Mouse (Mus musculus) midbrain, postnatal 0 days (tissue): Measurements from ENCODE around the gene Limk2. TPM values are rescaled to one million over a fixed set of nuclear protein-coding genes. Genes with fewer than 3 reads are reported as not detected.

ENCODE experiments used
- ATAC-seq: fragments of 200-750 bp; cut with Nextera tagmentation; 2 replicates; pipeline ENCODE4 v1.8.0; 2017; ENCODE audit warnings: moderate number of reproducible peaks, mild to moderate bottlenecking, moderate TSS enrichment, moderate library complexity; ENCODE audit not compliant: low FRiP score
- DNase-seq: peaks from one replicate; pipeline ENCODE4 v3.0.0-alpha.2; 2015; ENCODE audit warnings: low spot score
- H3K27ac ChIP-seq: fragments of 300-500 bp; sonication (generic); 2 replicates; pipeline ENCODE4 v1.5.1; 2014; ENCODE audit warnings: low read depth, mild to moderate bottlenecking, low read length, mixed read lengths
- H3K27me3 ChIP-seq: fragments of 300-500 bp; sonication (generic); 2 replicates; pipeline ENCODE4 v1.6.1; 2014; ENCODE audit warnings: low read length, control low read depth, mixed read lengths; ENCODE audit not compliant: insufficient read depth
- H3K36me3 ChIP-seq: fragments of 300-500 bp; sonication (generic); 2 replicates; pipeline ENCODE4 v1.6.1; 2014; ENCODE audit warnings: low read length, control low read depth, mixed read lengths; ENCODE audit not compliant: insufficient read depth
- H3K4me1 ChIP-seq: fragments of 300-500 bp; sonication (generic); 2 replicates; pipeline ENCODE4 v1.6.1; 2014; ENCODE audit warnings: mild to moderate bottlenecking, control low read depth, antibody characterized with exemption, low read length, mixed read lengths; ENCODE audit not compliant: insufficient read depth
- H3K4me2 ChIP-seq: fragments of 300-500 bp; sonication (generic); 2 replicates; pipeline ENCODE4 v1.6.1; 2014; ENCODE audit warnings: low read depth, mild to moderate bottlenecking, low read length, mixed read lengths; ENCODE audit not compliant: poor library complexity, severe bottlenecking
- H3K4me3 ChIP-seq: fragments of 300-500 bp; sonication (generic); 2 replicates; pipeline ENCODE4 v1.5.1; 2014; ENCODE audit warnings: low read depth, mild to moderate bottlenecking, low read length, moderate library complexity
- H3K9ac ChIP-seq: fragments of 300-500 bp; sonication (generic); replicated peaks from 2 replicates; pipeline ENCODE4 v1.6.1; 2014; ENCODE audit warnings: mild to moderate bottlenecking, low read length, moderate library complexity, mixed read lengths; ENCODE audit not compliant: poor library complexity, severe bottlenecking
- H3K9me3 ChIP-seq: fragments of 300-500 bp; sonication (generic); 2 replicates; pipeline ENCODE4 v1.6.1; 2016; ENCODE audit warnings: low read length, control low read depth
- CTCF ChIP-seq: IDR thresholded peaks from 2 replicates; pipeline ENCODE4 v1.5.1; 2016; ENCODE audit warnings: antibody characterized with exemption, mild to moderate bottlenecking
- WGBS: fragments of 180-500 bp; shearing (Covaris S2); extraction: QIAGEN DNeasy Blood & Tissue Kit; methylation state at CpG from one replicate; pipeline ENCODE4 v1.1.7; 2014; 5-methylcytosine and 5-hydroxymethylcytosine counted together
- polyA plus RNA-seq: library from polyadenylated mRNA; unstranded; fragments of >200 nt; fragmentation: Nextera tagmentation; extraction: Ambion mirVana; gene quantifications from 2 replicates; pipeline ENCODE4 v1.2.1, GENCODE M21; 2015
- total RNA-seq: library from RNA; depleted of rRNA; stranded (reverse); fragments of >200 nt; gene quantifications from 2 replicates; pipeline ENCODE4 v1.2.3, GENCODE M21; 2014

Limk2 gene
- total and polyA plus RNA-seq, 2 experiments from 2014 or later = 134 to 290 TPM

DNA sequence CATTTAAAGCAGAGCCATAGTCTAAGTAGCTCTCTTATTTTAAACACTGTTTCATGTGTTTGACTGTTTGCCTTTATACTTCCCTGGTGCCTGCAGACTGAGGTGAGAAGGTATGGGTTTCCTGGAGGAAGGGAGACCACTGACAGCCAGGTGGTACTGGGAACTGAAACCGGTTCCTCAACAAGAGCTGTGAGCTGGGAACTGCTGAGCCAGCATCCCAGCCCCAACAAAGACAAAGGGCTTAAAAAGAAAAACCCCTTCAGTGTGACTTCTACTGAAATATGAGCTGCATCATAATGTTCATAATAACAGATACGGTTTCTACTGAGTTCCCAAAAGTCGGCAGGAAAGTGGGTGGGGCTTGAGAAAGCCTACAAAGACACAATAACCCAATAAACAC lies 46.1 kb downstream of the Limk2 start:
- ATAC-seq (no peak), DNase-seq (no peak)
- 82% methylated on average over 3 of the region's 3 CpGs for WGBS
- no peak overlapping the region for H3K4me2 ChIP-seq
- H3K27ac ChIP-seq = no peak overlapping the region
- H3K27me3 ChIP-seq = no peaks in the 10 kb centered on the region
- TF ChIP-seq CTCF = no peak
- H3K9me3 ChIP-seq = no peaks in the 10 kb centered on the region
- H3K4me3 ChIP-seq = no peak overlapping the region
- peaks cover 20% of the 10 kb centered on the region for H3K36me3 ChIP-seq
- H3K9ac ChIP-seq = no peak overlapping the region
- H3K4me1 ChIP-seq = no peaks in the 10 kb centered on the region; the same call in 1 of the 2 replicates

DNA sequence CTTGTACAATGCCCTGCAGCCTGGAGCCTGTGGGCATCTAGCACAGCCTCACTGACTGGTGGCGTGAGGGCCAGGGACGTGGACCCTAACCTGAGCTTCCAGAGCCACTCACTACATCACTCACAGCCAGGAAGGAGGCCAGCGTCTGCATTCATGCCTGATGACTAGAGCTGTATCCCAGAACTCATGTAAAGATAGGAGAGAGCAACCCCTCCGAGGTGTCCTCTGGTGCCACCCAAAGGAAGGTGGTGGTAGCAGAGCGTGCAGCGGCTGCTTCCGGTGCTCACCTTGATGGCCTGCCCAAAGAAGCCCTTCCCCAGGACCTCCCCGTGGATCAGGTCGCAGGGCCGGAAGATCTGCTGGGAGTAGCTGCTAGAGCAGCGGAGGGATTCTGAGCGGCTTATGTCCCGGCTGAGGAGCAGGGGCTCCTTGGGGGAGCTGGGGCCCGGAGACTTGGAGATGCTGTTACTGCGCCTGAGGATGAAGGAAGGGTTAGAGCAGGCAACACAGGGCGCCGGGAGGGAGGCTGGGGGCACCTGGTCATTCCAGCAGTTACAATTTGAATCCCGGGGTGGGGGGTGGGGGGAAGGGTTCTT lies 55.9 kb downstream of the Limk2 start:
- no peaks in the 10 kb centered on the region for H3K4me1 ChIP-seq
- 45% methylated on average over 18 of the region's 18 CpGs for WGBS
- TF ChIP-seq CTCF = peak; percentile 44; the same call in 1 of the 2 replicates
- H3K9me3 ChIP-seq = no peaks in the 10 kb centered on the region
- no peak overlapping the region for H3K4me3 ChIP-seq
- H3K4me2 ChIP-seq = no peak overlapping the region
- H3K9ac ChIP-seq = no peak overlapping the region
- DNase-seq = no peak
- ATAC-seq = no peak
- no peaks in the 10 kb centered on the region for H3K27me3 ChIP-seq
- H3K36me3 ChIP-seq = peaks cover 75% of the 10 kb centered on the region
- no peak overlapping the region for H3K27ac ChIP-seq

DNA sequence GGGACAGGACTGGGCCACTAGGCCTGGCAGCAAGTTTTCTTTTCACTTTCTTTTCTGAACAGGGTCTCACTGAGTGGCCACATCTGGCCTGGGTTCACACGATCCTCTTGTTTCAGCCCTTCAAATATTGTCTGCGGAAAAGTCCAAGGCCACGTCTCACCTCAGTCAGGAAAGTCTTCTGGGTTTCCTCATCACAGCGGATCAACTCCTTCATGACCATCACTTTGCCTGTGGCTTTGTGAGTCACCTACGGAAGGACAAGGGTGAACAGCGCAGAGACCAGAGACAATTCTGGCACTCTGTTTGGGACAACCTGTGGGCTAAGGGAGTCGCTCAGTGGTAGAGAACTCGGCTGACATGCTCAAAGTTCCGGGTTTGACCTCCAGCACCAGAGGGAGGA lies 56.9 kb downstream of the Limk2 start:
- H3K4me2 ChIP-seq = no peak overlapping the region
- DNase-seq (no peak), ATAC-seq (no peak)
- 93% methylated on average over 9 of the region's 9 CpGs for WGBS
- H3K9me3 ChIP-seq = no peaks in the 10 kb centered on the region
- H3K27ac ChIP-seq = no peak overlapping the region
- H3K36me3 ChIP-seq = peaks cover 72% of the 10 kb centered on the region
- H3K9ac ChIP-seq = no peak overlapping the region
- H3K4me3 ChIP-seq = no peak overlapping the region
- no peak for TF ChIP-seq CTCF
- H3K27me3 ChIP-seq = no peaks in the 10 kb centered on the region
- H3K4me1 ChIP-seq = no peaks in the 10 kb centered on the region

DNA sequence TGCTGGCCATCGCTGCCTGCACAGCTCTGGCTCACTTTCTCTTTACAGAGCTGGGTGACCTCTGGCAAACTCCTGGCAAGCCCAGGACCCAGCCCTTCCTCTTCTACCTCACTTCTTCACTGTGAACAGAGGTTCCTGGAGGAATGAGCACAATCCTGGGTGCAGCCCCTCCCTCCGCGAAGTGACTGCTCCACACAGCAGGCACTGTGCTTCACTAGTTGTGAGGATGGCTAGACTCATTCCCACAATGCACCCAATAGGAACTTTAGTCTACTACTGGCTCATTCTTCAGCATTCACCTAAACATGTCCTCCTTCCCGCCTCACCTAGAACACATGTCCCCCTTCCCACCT lies 59.7 kb downstream of the Limk2 start:
- ATAC-seq (no peak), DNase-seq (no peak)
- Histone ChIP-seq H3K4me1 (no peaks in the 10 kb centered on the region), H3K36me3 (peaks cover 76% of the 10 kb centered on the region), H3K27me3 (no peaks in the 10 kb centered on the region), H3K9ac (0 out of 2 replicates have a peak overlapping the region, but pooled peaks have one; percentile 19), H3K4me2 (no peak overlapping the region), H3K27ac (no peak overlapping the region), H3K4me3 (no peak overlapping the region), H3K9me3 (no peaks in the 10 kb centered on the region)
- no peak for TF ChIP-seq CTCF
- WGBS = 91% methylated on average over 4 of the region's 4 CpGs

DNA sequence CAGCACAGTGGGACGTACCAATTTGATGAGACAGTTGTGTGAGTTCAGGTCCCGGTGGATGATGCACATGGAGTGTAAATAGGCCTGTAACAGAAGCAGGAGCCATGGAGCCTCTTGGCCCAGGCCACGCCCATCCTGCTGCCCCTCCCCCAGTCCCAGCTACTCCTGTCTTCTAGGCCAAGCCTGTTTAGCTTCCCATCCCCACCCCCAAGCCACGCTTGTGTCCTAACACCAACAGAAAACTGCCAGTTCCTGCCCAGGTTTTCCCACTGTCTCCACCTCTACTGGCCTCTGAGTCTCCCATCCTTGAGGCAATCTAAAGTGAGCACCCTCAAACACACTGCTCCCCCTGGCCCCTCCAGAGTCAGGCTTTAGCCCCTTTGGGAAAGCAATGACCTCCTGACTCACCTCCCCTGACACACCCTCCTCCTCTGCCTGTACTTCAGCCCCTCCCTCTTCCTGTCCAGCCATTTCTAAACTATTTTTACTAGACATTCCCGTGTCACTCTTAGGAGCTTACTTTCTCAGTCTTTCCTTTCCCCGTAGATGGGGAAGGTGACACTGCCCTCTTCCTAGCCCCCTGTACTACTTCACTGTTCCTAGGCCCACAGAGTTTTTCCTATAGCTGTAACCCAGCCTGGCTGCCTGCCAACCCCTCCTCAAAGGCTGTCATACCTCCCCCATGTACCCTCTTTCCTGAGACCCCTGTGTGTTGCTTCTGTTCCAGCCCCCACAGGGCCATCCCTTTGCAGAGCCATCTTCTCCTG lies 60.2 kb downstream of the Limk2 start:
- H3K27me3 ChIP-seq = no peaks in the 10 kb centered on the region
- H3K4me2 ChIP-seq = no peak overlapping the region
- H3K4me1 ChIP-seq = no peaks in the 10 kb centered on the region
- no peaks in the 10 kb centered on the region for H3K9me3 ChIP-seq
- 0 out of 2 replicates have a peak overlapping the region, but pooled peaks have one; percentile 19 for H3K9ac ChIP-seq
- H3K27ac ChIP-seq = no peak overlapping the region
- ATAC-seq (no peak), DNase-seq (no peak)
- 49% methylated on average over 6 of the region's 6 CpGs for WGBS
- no peak overlapping the region for H3K4me3 ChIP-seq
- no peak for TF ChIP-seq CTCF
- H3K36me3 ChIP-seq = peaks cover 76% of the 10 kb centered on the region

DNA sequence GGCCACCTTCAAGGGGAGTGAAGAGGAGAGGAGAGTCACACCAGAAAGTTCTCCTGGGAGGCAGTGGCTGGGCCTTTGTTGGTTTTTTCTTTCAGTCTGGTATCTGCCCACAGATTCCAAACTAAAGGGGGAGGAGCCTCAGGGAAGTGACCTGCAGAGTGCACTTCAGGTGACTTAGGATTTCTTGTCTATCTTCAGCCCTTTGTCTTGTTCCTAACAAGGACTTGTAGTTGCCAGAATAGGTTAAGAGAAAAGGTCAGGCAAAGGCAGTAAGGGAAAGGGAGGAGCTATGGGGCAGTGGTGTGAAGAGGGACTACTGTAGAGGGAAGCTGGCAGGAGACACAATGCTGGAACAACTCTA lies 61.2 kb downstream of the Limk2 start:
- H3K36me3 ChIP-seq = peaks cover 73% of the 10 kb centered on the region
- no peak for DNase-seq
- no peaks in the 10 kb centered on the region for H3K9me3 ChIP-seq
- TF ChIP-seq CTCF = no peak
- no peaks in the 10 kb centered on the region for H3K27me3 ChIP-seq
- no peak for ATAC-seq
- H3K27ac ChIP-seq = no peak overlapping the region
- H3K4me2 ChIP-seq = no peak overlapping the region
- H3K4me3 ChIP-seq = no peak overlapping the region
- H3K9ac ChIP-seq = no peak overlapping the region
- no peaks in the 10 kb centered on the region for H3K4me1 ChIP-seq
